ENCODE assay signal across 28 mouse cellular contexts in genomic region chr14:21485961-21486520, GRCm38 (mm10).
"Had no signal": no experiment of that assay in that cellular context is flagged by ENCODE, and none has a peak within 500 bp of the region (broad histone marks: within the 10 kb centered on the region; RNA-seq: fewer than 3 reads in every experiment).

No protein-coding gene starts in this region.

- H3K36me3 ChIP-seq: heart, embryonic 10.5 days; heart, embryonic 12.5 days; hindbrain, embryonic 10.5 days; hindbrain, embryonic 12.5 days; intestine, embryonic 15.5 days; limb, embryonic 10.5 days; limb, embryonic 12.5 days; liver, embryonic 13.5 days; liver, embryonic 15.5 days had no signal

- H3K27me3 ChIP-seq: heart, embryonic 12.5 days; hindbrain, embryonic 12.5 days; intestine, embryonic 15.5 days; limb, embryonic 12.5 days; liver, embryonic 13.5 days; liver, embryonic 15.5 days had no signal

- DNase-seq: gastrocnemius, adult 2 months; gastrocnemius, postnatal 10 days; gastrocnemius, postnatal 25 days; heart, adult 18-20 months; heart, postnatal 10 days; heart, postnatal 4 days; kidney, adult 18-20 months; kidney, adult 8-10 months; kidney, postnatal 10 days; kidney, postnatal 25 days; kidney, postnatal 4 days; liver; liver, embryonic 13.5 days had no signal

- H3K9me3 ChIP-seq: heart, embryonic 10.5 days; heart, embryonic 12.5 days; hindbrain, embryonic 10.5 days; hindbrain, embryonic 12.5 days; intestine, embryonic 15.5 days; limb, embryonic 10.5 days; limb, embryonic 12.5 days; liver, embryonic 13.5 days; liver, embryonic 15.5 days had no signal

- ATAC-seq: hindbrain, embryonic 16.5 days; inflammation-experienced regulatory T-cells, adult 6 months; intestine, embryonic 15.5 days; intestine, postnatal 0 days had no signal

- H3K4me1 ChIP-seq: heart, embryonic 10.5 days; intestine, embryonic 15.5 days; limb, embryonic 12.5 days; liver, embryonic 13.5 days; liver, embryonic 15.5 days had no signal

- H3K4me2 ChIP-seq: heart, embryonic 12.5 days; hindbrain, embryonic 12.5 days; hindbrain, embryonic 14.5 days; intestine, embryonic 15.5 days; limb, embryonic 12.5 days; liver, embryonic 11.5 days; liver, embryonic 13.5 days; liver, embryonic 15.5 days had no signal

- H3K4me3 ChIP-seq: gastrocnemius, adult 2 months; heart, embryonic 10.5 days; heart, embryonic 12.5 days; hindbrain, embryonic 10.5 days; hindbrain, embryonic 12.5 days; intestine, embryonic 15.5 days; layer of hippocampus, adult 2 months; left cerebral cortex, adult 2 months; limb, embryonic 10.5 days; limb, embryonic 12.5 days; liver, embryonic 13.5 days; liver, embryonic 15.5 days had no signal

- H3K27ac ChIP-seq: gastrocnemius, adult 2 months; heart, embryonic 10.5 days; hindbrain, embryonic 10.5 days; hindbrain, embryonic 12.5 days; hindbrain, embryonic 14.5 days; intestine, embryonic 15.5 days; layer of hippocampus, adult 2 months; left cerebral cortex, adult 2 months; limb, embryonic 10.5 days; limb, embryonic 12.5 days; liver, embryonic 13.5 days; liver, embryonic 15.5 days had no signal

- H3K9ac ChIP-seq: heart, embryonic 12.5 days; hindbrain, embryonic 12.5 days; hindbrain, embryonic 14.5 days; intestine, embryonic 15.5 days; limb, embryonic 12.5 days; liver, embryonic 13.5 days; liver, embryonic 15.5 days had no signal
